Mouse (Mus musculus): ENCODE measurements around the gene Lig3. TPM values are rescaled to one million over a fixed set of nuclear protein-coding genes. Genes with fewer than 3 reads are reported as not detected.

The Lig3 gene
- total and polyA plus RNA-seq, 3 experiments = 45.2 to 101 (median 45.7) TPM

- H3K36me3 ChIP-seq (replicated peaks in 1 of 2; ENCODE audit: control insufficient read depth in 1 of 2, insufficient read depth in 1 of 2, low read length in 1 of 2) = peaks cover 25 to 26% of the 10 kb centered on the region in 2 experiments
- peaks cover 7 to 25% of the 10 kb centered on the region in 2 experiments for H3K4me1 ChIP-seq (ENCODE audit: control insufficient read depth in 1 of 2, insufficient read depth in 2 of 2)
- no peak overlapping the region for H3K9ac ChIP-seq (ENCODE audit: insufficient read depth, low read depth)
- in situ Hi-C loops (cut with MboI; ENCODE audit: low pct_ligation_motif_present, low pct_unique_long_range_greater_than_20kb, low sequenced_read_pairs) = no loop called here
- no peak overlapping the region for H3K27ac ChIP-seq (ENCODE audit: insufficient read depth, low read depth)
- H3K79me2 ChIP-seq (replicated peaks; ENCODE audit: control insufficient read depth, extremely low read depth, insufficient read depth, poor library complexity, severe bottlenecking) = peaks cover 3% of the 10 kb centered on the region; the same call in 1 of the 2 replicates
- dilution Hi-C loops (cut with MboI; ENCODE audit: extremely low pct_ligation_motif_present, extremely low pct_unique_long_range_greater_than_20kb, low sequenced_read_pairs) = no loop called here
- no peak overlapping the region for H3K4me3 ChIP-seq (replicated peaks in 1 of 3; ENCODE audit: low read depth in 2 of 3, low read length in 2 of 3, poor library complexity in 1 of 3)
- no peaks in the 10 kb centered on the region for H3K27me3 ChIP-seq (replicated peaks)
- no peak for TF ChIP-seq NELFE (IDR thresholded peaks at IDR 0.05; ENCODE audit: low read depth, low read length)
- TF ChIP-seq ZC3H11A (IDR thresholded peaks at IDR 0.05; ENCODE audit: low read depth, low read length) = no peak
- no peak overlapping the region for H3K4me2 ChIP-seq (ENCODE audit: insufficient read depth, low read depth, poor library complexity, severe bottlenecking)
- no peak for DNase-seq (ENCODE audit: extremely low read depth)
- H3K9me3 ChIP-seq (replicated peaks; ENCODE audit: low read length) = peaks cover 47% of the 10 kb centered on the region
These were observed 56.9 kb downstream of the Lig3 start for GRCm38 (mm10) chr11:82837848-82838247.

GRCm38 (mm10) chr11:82838511-82838910 lies 57.6 kb downstream of the Lig3 start:
- H3K4me3 ChIP-seq (replicated peaks in 1 of 3; ENCODE audit: low read depth in 2 of 3, low read length in 2 of 3, poor library complexity in 1 of 3) = no peak overlapping the region
- in situ Hi-C loops (cut with MboI; ENCODE audit: low pct_ligation_motif_present, low pct_unique_long_range_greater_than_20kb, low sequenced_read_pairs) = no loop called here
- TF ChIP-seq ZMIZ1 (IDR thresholded peaks at IDR 0.05; ENCODE audit: low read depth, low read length) (no peak), ETS1 (conservative IDR thresholded peaks at IDR 0.05; ENCODE audit: low read depth, low read length) (no peak), MAFK (IDR thresholded peaks at IDR 0.05; ENCODE audit: insufficient replicate concordance, low read length) (no peak)
- no peak overlapping the region for H3K9ac ChIP-seq (ENCODE audit: insufficient read depth, low read depth)
- peaks cover 3% of the 10 kb centered on the region; the same call in 1 of the 2 replicates for H3K79me2 ChIP-seq (replicated peaks; ENCODE audit: control insufficient read depth, extremely low read depth, insufficient read depth, poor library complexity, severe bottlenecking)
- peaks cover 7 to 25% of the 10 kb centered on the region in 2 experiments for H3K4me1 ChIP-seq (ENCODE audit: control insufficient read depth in 1 of 2, insufficient read depth in 2 of 2)
- no peak overlapping the region for H3K27ac ChIP-seq (ENCODE audit: insufficient read depth, low read depth)
- dilution Hi-C loops (cut with MboI; ENCODE audit: extremely low pct_ligation_motif_present, extremely low pct_unique_long_range_greater_than_20kb, low sequenced_read_pairs) = no loop called here
- H3K4me2 ChIP-seq (ENCODE audit: insufficient read depth, low read depth, poor library complexity, severe bottlenecking) = no peak overlapping the region
- DNase-seq (ENCODE audit: extremely low read depth) = no peak
- peaks cover 50% of the 10 kb centered on the region for H3K9me3 ChIP-seq (replicated peaks; ENCODE audit: low read length)
- H3K27me3 ChIP-seq (replicated peaks) = no peaks in the 10 kb centered on the region
- H3K36me3 ChIP-seq (replicated peaks in 1 of 2; ENCODE audit: control insufficient read depth in 1 of 2, insufficient read depth in 1 of 2, low read length in 1 of 2) = peaks cover 25 to 26% of the 10 kb centered on the region in 2 experiments

GRCm38 (mm10) chr11:82844771-82845414 lies 64.0 kb downstream of the Lig3 start:
- Histone ChIP-seq H3K27ac (ENCODE audit: insufficient read depth, low read depth) (peak overlapping the region; percentile 82), H3K36me3 (replicated peaks in 1 of 2; ENCODE audit: control insufficient read depth in 1 of 2, insufficient read depth in 1 of 2, low read length in 1 of 2) (peaks cover 7 to 17% of the 10 kb centered on the region in 2 experiments), H3K4me2 (ENCODE audit: insufficient read depth, low read depth, poor library complexity, severe bottlenecking) (peak overlapping the region; percentile 100), H3K9me3 (replicated peaks; ENCODE audit: low read length) (peaks cover 11% of the 10 kb centered on the region), H3K27me3 (replicated peaks) (no peaks in the 10 kb centered on the region), H3K79me2 (replicated peaks; ENCODE audit: control insufficient read depth, extremely low read depth, insufficient read depth, poor library complexity, severe bottlenecking) (peaks cover 12% of the 10 kb centered on the region), H3K4me3 (replicated peaks in 1 of 3; ENCODE audit: low read depth in 2 of 3, low read length in 2 of 3, poor library complexity in 1 of 3) (peak overlapping the region; percentile 49 to 57 (median 51)), H3K9ac (ENCODE audit: insufficient read depth, low read depth) (peak overlapping the region; percentile 37), H3K4me1 (ENCODE audit: control insufficient read depth in 1 of 2, insufficient read depth in 2 of 2) (peaks cover 16 to 36% of the 10 kb centered on the region in 2 experiments)
- dilution Hi-C loops (cut with MboI; ENCODE audit: extremely low pct_ligation_motif_present, extremely low pct_unique_long_range_greater_than_20kb, low sequenced_read_pairs) = no loop called here
- no peak for DNase-seq (ENCODE audit: extremely low read depth)
- in situ Hi-C loops (cut with MboI; ENCODE audit: low pct_ligation_motif_present, low pct_unique_long_range_greater_than_20kb, low sequenced_read_pairs) = loop anchor here (5.0 kb wide), 1 partner anchor 42 kb away; no protein-coding TSS in a partner anchor
- TF ChIP-seq SIN3A (IDR thresholded peaks at IDR 0.05; ENCODE audit: low read length) (no peak), BHLHE40 (IDR thresholded peaks at IDR 0.05; ENCODE audit: low read depth, low read length) (peak; percentile 25; the same call in 1 of the 2 replicates), EP300 (IDR thresholded peaks at IDR 0.05; ENCODE audit: low read length) (no peak), NELFE (IDR thresholded peaks at IDR 0.05; ENCODE audit: low read depth, low read length) (no peak), CTCF (conservative IDR thresholded peaks at IDR 0.05 in 1 of 2, IDR thresholded peaks at IDR 0.05 in 1 of 2; ENCODE audit: low read depth in 2 of 2, low read length in 2 of 2) (no peak), TBP (conservative IDR thresholded peaks at IDR 0.05; ENCODE audit: low read depth, low read length) (no peak), MEF2A (IDR thresholded peaks at IDR 0.05; ENCODE audit: borderline replicate concordance, low read depth, low read length) (no peak), CHD2 (IDR thresholded peaks at IDR 0.05; ENCODE audit: low read length) (peak; percentile 47; the same call in 1 of the 2 replicates), MAZ (IDR thresholded peaks at IDR 0.05; ENCODE audit: low read depth, low read length) (no peak), CHD1 (IDR thresholded peaks at IDR 0.05; ENCODE audit: low read depth, low read length) (0 out of 2 replicates have a peak, but pooled peaks have one; percentile 46), MXI1 (IDR thresholded peaks at IDR 0.05; ENCODE audit: low read depth, low read length) (peak; percentile 9; the same call in 1 of the 2 replicates), ELF1 (IDR thresholded peaks at IDR 0.05; ENCODE audit: low read depth, low read length) (no peak)

Data from CH12.LX (cell line).